Mouse (Mus musculus): ENCODE measurements around the gene Noxred1.
"Not testable (repeated sequence)": the region's sequence is repeated elsewhere in the genome, so short reads cannot be mapped to it uniquely, and the experiment has no call there.

The Noxred1 gene

GRCm38 (mm10) chr12:87226801-87227200 lies 11.7 kb downstream of the Noxred1 start:
- no peak for DNase-seq

GRCm38 (mm10) chr12:87224950-87225349 lies 13.6 kb downstream of the Noxred1 start:
- DNase-seq = no peak

GRCm38 (mm10) chr12:87219362-87219761 lies 19.2 kb downstream of the Noxred1 start:
- no peak for DNase-seq

- no peak for DNase-seq
Observed at GRCm38 (mm10) chr12:87217596-87217995, 20.9 kb downstream of the Noxred1 start.

GRCm38 (mm10) chr12:87216053-87216452 lies 22.5 kb downstream of the Noxred1 start:
- no peak for DNase-seq

DNA sequence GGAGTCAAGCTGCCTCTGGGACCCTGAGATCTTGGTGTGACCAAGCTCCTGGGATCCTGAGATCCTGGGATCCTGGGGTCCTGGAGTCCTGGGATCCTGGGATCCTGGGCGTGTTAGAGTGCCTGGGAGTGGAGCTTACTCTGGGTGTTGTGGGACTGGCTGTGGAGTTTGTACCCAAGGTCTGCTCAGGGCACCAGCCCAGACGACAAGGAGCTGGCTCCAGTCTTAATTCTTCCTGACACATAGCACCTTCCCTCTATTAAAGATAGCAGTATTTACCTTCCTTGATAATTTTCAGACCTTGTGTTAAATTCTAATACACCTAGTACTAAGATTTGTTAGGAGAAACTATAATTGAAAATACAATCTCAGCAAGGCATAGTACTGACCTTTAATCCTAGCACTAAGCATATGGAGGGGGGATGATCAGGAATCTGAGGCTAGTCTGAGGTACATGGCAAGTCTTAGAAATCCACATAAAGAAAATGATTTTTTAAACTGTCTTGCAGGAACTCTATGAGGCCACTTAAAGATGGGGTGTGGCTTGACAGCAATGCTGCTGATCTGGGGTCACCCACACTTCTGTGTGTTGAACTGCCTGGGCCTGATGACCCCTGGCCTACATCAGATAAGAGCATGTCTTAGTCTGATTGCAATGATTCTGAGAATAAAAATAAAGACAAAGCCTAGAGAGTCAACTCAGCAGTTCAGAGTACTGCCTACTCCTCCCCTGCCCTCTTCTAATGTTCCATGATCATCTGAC lies 25.5 kb downstream of the Noxred1 start:
- DNase-seq = no peak

- DNase-seq = not testable (repeated sequence)
Observed at GRCm38 (mm10) chr12:87205789-87206188, 32.7 kb downstream of the Noxred1 start.

- no peak for DNase-seq
Observed at GRCm38 (mm10) chr12:87201694-87202093, 36.8 kb downstream of the Noxred1 start.

DNA sequence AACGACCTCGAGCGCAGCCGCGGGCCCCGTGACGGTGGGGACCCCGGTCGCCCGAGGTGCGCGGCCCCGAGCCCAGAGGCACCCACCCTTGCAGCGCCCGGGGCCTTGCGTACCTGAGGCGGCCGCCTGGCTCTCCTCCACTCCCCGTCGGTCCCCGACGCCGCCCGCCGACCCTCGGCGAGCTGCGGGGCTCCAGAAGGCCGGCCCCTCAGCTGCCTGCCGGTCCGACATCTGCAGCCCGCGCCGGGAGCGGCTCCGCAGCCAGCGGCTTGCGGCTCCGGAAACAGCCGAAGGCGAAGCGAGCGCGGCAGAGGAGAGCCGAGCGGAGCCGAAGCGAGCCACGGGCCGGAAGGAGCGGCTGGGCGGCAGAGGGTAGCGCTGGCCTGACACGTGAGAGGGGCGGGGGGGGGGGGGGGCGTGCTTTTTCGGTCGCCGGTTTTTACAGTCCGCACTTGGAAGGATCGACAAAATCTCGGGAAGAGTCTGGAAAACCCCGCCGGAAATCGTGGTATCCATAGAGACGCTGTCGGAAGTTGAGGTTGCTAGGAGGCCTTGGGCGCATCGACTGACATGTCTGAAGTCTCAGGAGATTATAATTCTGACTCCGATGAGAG lies 38.5 kb downstream of the Noxred1 start, which contains the start of gene Tmed8:
Gene Tmed8, minus strand, starts transcription at position 482 of the 614 bp plus-strand sequence.
- peak; percentile 81 for DNase-seq

- peak; percentile 32 for DNase-seq
Observed at GRCm38 (mm10) chr12:87199206-87199972, 39.1 kb downstream of the Noxred1 start, which contains the start of gene Samd15. Gene Samd15, plus strand, starts transcription at chr12:87199723.

DNA sequence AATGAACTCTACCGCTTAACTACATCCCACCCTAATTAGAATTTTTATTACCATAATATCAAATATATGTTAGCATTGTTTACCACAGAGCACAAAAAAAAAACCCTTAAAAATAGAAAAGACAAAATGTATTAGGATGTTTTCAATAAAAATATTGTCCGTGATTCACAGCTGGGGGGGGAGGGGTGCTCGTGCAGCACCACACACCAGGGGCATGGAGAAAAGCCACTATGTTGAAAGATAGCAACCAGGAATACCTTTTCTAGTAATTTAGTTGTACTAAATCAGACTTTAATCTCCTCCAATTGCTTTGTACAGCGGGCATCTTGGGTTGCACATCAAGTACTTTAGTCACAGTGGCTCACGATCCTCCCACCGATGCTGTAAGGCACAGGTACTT lies 39.7 kb downstream of the Noxred1 start:
- no peak for DNase-seq

GRCm38 (mm10) chr12:87196310-87196709 lies 42.2 kb downstream of the Noxred1 start:
- no peak for DNase-seq

GRCm38 (mm10) chr12:87195069-87195468 lies 43.5 kb downstream of the Noxred1 start:
- DNase-seq = no peak

- no peak for DNase-seq
Observed at GRCm38 (mm10) chr12:87193008-87193407, 45.5 kb downstream of the Noxred1 start.

- DNase-seq = no peak
Observed at GRCm38 (mm10) chr12:87177631-87178030, 60.9 kb downstream of the Noxred1 start.

DNA sequence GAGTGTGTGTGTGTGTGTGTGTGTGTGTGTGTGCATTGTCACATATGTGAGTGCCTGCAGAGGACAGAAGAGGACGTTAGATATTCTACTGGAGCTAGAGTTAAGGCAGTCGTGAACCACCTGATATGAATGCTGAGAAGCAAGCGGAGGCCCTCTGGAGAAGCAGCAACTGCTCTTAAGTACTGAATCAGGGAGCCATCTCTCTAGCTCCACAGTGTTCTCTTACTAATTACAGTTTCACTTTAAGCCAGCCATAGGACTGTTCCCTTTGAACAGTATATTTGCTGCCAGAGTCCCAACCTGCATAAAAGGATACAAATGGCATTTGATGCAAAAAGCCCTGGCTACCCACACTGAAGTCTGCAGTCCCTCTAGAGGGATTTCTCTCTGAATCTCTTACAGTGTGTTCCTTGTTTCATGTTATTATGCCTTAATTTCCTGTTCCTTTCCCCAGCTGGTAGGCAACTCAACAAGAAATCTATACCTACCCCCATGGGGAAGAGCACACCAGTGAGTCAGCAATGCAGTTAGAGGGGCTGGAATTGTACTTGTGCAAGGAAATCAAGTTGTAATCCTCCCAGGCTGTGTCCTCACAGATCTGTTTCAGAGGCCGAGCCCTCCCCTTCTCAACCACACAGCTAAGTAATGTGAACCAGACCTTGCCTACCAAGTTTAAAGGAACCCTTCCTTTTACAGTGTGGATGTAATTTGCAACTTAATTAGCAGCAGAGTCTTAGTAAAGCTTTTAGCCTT lies 63.2 kb downstream of the Noxred1 start:
- DNase-seq = no peak

Data from kidney, adult 9 months (tissue).